Mouse (Mus musculus): ENCODE measurements around the gene Ndufa10. TPM values are rescaled to one million over a fixed set of nuclear protein-coding genes. Genes with fewer than 3 reads are reported as not detected.

The Ndufa10 gene
- polyA plus RNA-seq, 2 experiments from 2014 or later, result 174 to 195 TPM

DNA sequence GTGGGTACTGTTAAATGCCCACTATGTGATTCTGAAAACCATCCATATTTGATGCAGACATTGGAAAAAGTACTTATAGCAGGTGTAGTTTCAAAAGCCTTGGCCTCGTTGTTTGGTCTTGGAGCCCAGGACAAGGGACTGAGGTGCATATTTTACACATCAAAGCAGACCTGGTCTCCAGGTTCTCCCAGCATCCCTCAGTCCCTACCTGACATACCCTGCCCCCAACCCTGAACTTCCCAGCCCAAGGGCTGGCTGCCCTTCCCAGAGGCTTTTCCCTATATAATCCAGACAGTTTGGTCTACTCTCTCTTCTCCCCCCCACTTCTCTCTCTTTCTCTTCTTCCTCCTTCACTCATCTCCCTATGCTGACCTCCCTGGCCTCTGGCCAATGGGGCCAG is 42.7 kb downstream of the Ndufa10 start:
- ATAC-seq, result no peak

DNA sequence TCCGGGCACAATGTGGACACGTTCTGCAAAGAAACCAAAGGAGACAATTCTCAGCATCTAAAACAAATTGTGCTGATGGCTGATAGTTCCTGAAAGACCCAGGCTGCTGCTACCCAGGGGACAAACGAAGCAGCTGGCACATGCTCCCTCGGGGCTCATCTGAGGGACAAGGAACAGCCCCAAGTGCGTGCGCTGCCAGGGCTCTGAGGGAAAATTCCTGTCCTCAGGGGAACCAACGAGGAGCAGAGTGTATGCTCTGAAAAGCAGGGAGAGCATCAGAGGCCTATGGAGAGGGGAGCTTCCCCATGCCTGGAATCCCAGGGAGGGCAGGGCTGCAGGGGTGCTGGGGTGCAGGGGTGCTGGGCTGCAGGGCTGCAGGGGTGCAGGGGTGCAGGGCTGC is 48.9 kb downstream of the Ndufa10 start:
- ATAC-seq, result no peak

DNA sequence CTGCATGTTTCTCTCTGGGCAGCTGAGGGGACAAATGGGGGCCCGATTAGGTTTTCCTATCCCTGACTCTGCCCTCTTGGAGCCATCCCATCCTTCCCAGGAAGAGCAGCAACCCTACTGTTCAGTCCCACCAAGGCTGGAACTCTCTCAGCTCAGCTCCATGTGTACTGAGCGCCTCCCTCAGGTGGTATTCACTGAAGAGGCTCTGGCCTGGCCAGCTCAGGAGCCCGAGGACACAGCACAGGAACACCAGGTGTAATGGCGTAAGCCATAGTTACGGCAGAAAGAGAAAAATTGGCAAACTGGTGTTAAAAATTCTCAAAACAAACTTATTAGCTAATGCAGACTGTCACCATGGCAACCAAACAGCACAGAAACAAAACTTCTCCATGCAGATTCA is 68.5 kb downstream of the Ndufa10 start:
- no peak for ATAC-seq

DNA sequence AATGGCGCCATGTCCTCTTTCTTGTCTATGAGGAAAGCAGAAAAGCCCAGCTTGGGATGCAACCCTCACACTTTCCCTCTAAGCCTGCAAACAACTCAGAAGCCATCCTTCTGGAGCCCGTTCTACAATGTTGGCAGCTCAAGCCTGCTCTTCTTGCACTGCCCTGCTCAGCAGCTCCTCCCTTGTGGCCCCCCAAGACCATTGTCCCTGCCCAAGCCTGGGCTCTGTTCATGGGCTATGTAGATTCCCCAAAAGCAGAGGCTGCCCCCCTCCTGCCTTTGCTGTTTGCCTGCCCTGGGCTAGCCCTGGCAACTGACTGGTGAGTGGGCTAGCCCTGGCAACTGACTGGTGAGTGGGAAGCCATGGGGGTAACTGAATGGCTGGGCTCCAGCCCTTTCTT is 73.1 kb downstream of the Ndufa10 start:
- ATAC-seq, result no peak

DNA sequence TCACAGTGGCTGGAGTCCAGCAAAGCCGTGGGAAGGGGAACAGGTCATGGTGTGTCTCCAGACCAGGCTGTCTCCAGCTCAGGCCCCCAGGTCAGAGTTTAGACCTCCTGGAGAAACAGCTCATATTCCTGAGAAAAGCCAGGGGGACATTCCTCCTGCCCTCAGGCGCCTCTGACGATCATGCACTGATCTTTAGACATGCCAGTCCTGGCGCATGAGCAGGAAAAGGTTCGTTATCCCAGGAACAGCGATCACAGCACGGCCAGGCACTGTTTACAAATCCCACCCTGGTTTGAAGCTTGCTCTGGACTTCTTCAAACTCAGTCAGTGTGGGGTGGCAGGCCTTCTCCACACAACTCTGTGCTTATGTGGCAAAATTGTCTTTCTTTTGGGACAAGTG is 75.1 kb downstream of the Ndufa10 start:
- no peak for ATAC-seq

DNA sequence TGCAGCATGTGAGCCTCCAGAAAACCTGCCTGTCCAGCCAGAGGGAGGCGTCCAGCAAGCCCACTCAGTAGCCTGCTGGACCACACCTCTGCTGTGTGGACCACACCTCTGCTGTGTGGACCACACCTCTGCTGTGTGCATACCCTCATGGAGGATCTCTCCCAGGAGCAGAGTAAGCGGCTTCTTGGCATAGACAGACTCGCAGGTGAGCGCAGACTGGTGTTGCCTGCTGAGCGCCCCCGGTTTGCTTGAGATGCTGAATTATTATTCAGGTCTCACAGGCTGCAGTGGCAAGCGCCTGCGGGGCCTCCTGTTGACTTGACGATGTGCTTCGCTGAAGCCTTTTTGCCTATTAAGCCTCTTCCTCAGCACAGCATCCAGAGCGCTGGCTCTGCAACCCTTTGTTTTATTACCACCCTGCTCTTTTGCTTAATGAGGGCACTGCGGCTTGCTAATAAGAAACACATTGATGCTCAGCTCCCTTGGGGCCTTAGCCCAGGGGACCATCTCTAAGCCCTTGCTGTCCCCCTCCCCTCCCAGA is 76.1 kb downstream of the Ndufa10 start:
- ATAC-seq, result no peak

DNA sequence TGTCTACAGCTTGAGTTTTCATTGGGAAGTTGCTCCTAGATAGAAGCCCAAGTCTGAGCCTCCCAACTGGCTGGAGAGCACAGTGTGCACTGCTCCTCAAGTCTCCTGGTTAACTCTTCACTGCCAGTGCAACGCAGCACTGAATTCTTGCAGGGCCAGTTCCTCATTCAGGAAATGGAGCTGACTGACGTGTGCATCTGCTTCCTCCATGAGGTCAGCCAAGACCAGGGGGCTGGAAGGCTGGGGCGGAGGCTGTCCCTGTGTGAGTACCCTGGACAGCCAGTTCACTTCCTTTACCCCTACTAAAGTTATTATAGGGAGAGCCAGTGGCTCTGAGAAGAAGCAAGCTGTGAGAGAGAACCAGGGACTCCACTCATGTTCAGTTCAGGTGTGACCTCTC is 79.4 kb downstream of the Ndufa10 start:
- ATAC-seq, result no peak

DNA sequence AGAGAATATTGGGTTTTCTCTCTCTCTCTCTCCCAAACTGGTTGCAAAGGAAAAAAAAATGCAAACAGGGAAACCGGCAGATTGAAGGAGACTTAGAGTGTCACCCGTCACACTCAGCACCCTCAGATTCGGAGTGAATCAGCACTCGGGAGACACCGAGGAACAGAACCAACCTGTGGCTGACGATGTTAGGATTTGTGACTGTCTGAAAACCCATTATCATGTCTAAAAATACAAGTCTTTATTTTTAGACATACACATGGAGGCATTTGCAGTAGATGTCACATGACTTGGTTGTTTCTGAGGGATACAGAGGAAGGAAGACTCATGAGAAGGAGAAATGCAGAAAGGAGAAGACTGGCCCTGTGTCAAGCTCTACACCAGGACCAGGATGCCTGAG is 80.5 kb downstream of the Ndufa10 start:
- ATAC-seq, result no peak

Other genes starting within 250 kb of the Ndufa10 start
- gene Olfr1416, start 11.3 kb upstream of the Ndufa10 start, polyA plus RNA-seq (2017; shearing (Covaris generic)), result not detected
- gene Olfr1415, start 22.2 kb upstream of the Ndufa10 start, polyA plus RNA-seq (2017; shearing (Covaris generic)), result not detected
- gene Olfr1414, start 44.8 kb upstream of the Ndufa10 start, polyA plus RNA-seq (2017; shearing (Covaris generic)), result not detected
- gene Olfr1413, start 97.5 kb upstream of the Ndufa10 start, polyA plus RNA-seq (2017; shearing (Covaris generic)), result not detected
- not detected for gene Olfr1412, start 111.9 kb upstream of the Ndufa10 start, polyA plus RNA-seq (2017; shearing (Covaris generic))
- gene Olfr1411, start 120.6 kb upstream of the Ndufa10 start, polyA plus RNA-seq (2017; shearing (Covaris generic)), result not detected
- gene Olfr1410, start 131.9 kb upstream of the Ndufa10 start, polyA plus RNA-seq (2017; shearing (Covaris generic)), result not detected
- not detected for gene Olfr12, start 143.9 kb upstream of the Ndufa10 start, polyA plus RNA-seq (2017; shearing (Covaris generic))
- 100 to 1,000 TPM; 161 to 251 TPM for gene Cops9, start 168.1 kb upstream of the Ndufa10 start, polyA plus RNA-seq (2017; shearing (Covaris generic))
- 1 to 10 TPM in 1 of 2 experiments, under 1 TPM in 1; 0.94 to 1.8 TPM for gene Otos, start 175.0 kb upstream of the Ndufa10 start, polyA plus RNA-seq (2017; shearing (Covaris generic))